Mouse (Mus musculus) E14TG2a.4 (cell line): Measurements from ENCODE around the gene Dnttip1.

Experiments
- CTCF ChIP-seq: conservative IDR thresholded peaks from 2 replicates; pipeline ENCODE4 v1.5.1; 2014; ENCODE audit warnings: low read length
- NANOG ChIP-seq: IDR thresholded peaks from 2 replicates; pipeline ENCODE4 v1.6.1; 2014; ENCODE audit warnings: borderline replicate concordance, low read length, mixed read lengths

GRCm38 (mm10) chr2:164758692-164759091 lies 12.9 kb downstream of the Dnttip1 start:
- TF ChIP-seq CTCF (no peak), NANOG (no peak)
